Mouse (Mus musculus) spleen, postnatal 10 days (tissue): ENCODE data around the gene Mfap3l.
"Not testable (repeated sequence)": the region's sequence is repeated elsewhere in the genome, so short reads cannot be mapped to it uniquely, and the experiment has no call there.

Source experiments
- DNase-seq, 2 experiments: peaks; one replicate each; pipeline ENCODE4 v3.0.0; 2021 to 2022; ENCODE audit warnings: low spot score in 2 of 2

Gene Mfap3l

GRCm38 (mm10) chr8:60632250-60632932, at the start of gene Mfap3l:
Mfap3l (plus strand) TSS chr8:60632827.
- peak; percentile 23 to 71 for DNase-seq

- DNase-seq, result no peak
These were observed 49.3 kb upstream of the Mfap3l start for GRCm38 (mm10) chr8:60583369-60583768.

GRCm38 (mm10) chr8:60591352-60592105, 41.1 kb upstream of the Mfap3l start:
- DNase-seq, result not testable (repeated sequence)

- DNase-seq, result no peak
These were observed 37.9 kb upstream of the Mfap3l start for GRCm38 (mm10) chr8:60594761-60595160.

- DNase-seq, result no peak
These were observed 21.0 kb upstream of the Mfap3l start for GRCm38 (mm10) chr8:60611580-60612111.

GRCm38 (mm10) chr8:60616928-60617327, 15.7 kb upstream of the Mfap3l start:
- DNase-seq, result no peak

- no peak for DNase-seq
These were observed 11.1 kb upstream of the Mfap3l start for GRCm38 (mm10) chr8:60621561-60621960.

- no peak for DNase-seq
These were observed 10.6 kb upstream of the Mfap3l start for GRCm38 (mm10) chr8:60622056-60622455.

- no peak for DNase-seq
These were observed 9.2 kb upstream of the Mfap3l start for GRCm38 (mm10) chr8:60623438-60623837.

GRCm38 (mm10) chr8:60624722-60625121, 7.9 kb upstream of the Mfap3l start:
- DNase-seq, result no peak

- no peak for DNase-seq
These were observed 4.7 kb upstream of the Mfap3l start for GRCm38 (mm10) chr8:60627937-60628336.

- no peak for DNase-seq
These were observed 3.6 kb upstream of the Mfap3l start for GRCm38 (mm10) chr8:60629059-60629458.

- DNase-seq, result peak in 1 of 2 experiments; percentile 23
These were observed 1.1 kb upstream of the Mfap3l start for GRCm38 (mm10) chr8:60631504-60631934.

GRCm38 (mm10) chr8:60632933-60633655, 467 bp downstream of the Mfap3l start:
- DNase-seq, result peak in 1 of 2 experiments; percentile 9

GRCm38 (mm10) chr8:60634921-60635320, 2.3 kb downstream of the Mfap3l start:
- no peak for DNase-seq

GRCm38 (mm10) chr8:60635846-60636245, 3.2 kb downstream of the Mfap3l start:
- no peak for DNase-seq

- DNase-seq, result no peak
These were observed 7.4 kb downstream of the Mfap3l start for GRCm38 (mm10) chr8:60640046-60640445.

GRCm38 (mm10) chr8:60643416-60644020, 10.9 kb downstream of the Mfap3l start:
- DNase-seq, result no peak

- DNase-seq, result no peak
These were observed 12.5 kb downstream of the Mfap3l start for GRCm38 (mm10) chr8:60645164-60645563.

GRCm38 (mm10) chr8:60645911-60646310, 13.3 kb downstream of the Mfap3l start:
- DNase-seq, result no peak

GRCm38 (mm10) chr8:60647291-60647690, 14.7 kb downstream of the Mfap3l start:
- DNase-seq, result no peak

GRCm38 (mm10) chr8:60649081-60649480, 16.5 kb downstream of the Mfap3l start:
- DNase-seq, result no peak
